Mouse (Mus musculus) c-Kit-negative CD71-positive TER-119-positive erythroid progenitor cells, embryonic 14.5 days (primary cell): ENCODE results near the gene Clcnkb.

Experiments
- DNase-seq: peaks from one replicate; pipeline ENCODE4 v3.0.0-alpha.2; 2013; ENCODE audit warnings: low read depth, low spot score

Gene Clcnkb

GRCm38 (mm10) chr4:141357811-141358210 lies 58.0 kb downstream of the Clcnkb start:
- no peak for DNase-seq
